Mouse (Mus musculus) midbrain, embryonic 11.5 days (tissue): Measurements from ENCODE around the gene Lcmt2. TPM values are rescaled to one million over a fixed set of nuclear protein-coding genes. Genes with fewer than 3 reads are reported as not detected.
"Not testable (repeated sequence)": the region's sequence is repeated elsewhere in the genome, so short reads cannot be mapped to it uniquely, and the experiment has no call there.

Experiments
- ATAC-seq: fragments of 200-750 bp; cut with Nextera tagmentation; 2 replicates; pipeline ENCODE4 v1.8.0; 2017; ENCODE audit warnings: moderate TSS enrichment, moderate library complexity; ENCODE audit not compliant: low FRiP score
- DNase-seq: peaks from one replicate; pipeline ENCODE4 v3.0.0; 2015; ENCODE audit warnings: low spot score; ENCODE audit errors: missing footprints
- H3K27ac ChIP-seq: fragments of 300-500 bp; sonication (generic); 2 replicates; pipeline ENCODE4 v1.5.1; 2014; ENCODE audit warnings: low read depth, low read length
- H3K27me3 ChIP-seq: fragments of 300-500 bp; sonication (generic); 2 replicates; pipeline ENCODE4 v1.6.1; 2014; ENCODE audit warnings: mild to moderate bottlenecking, low read length, moderate library complexity, mixed read lengths; ENCODE audit not compliant: control insufficient read depth, insufficient read depth
- H3K36me3 ChIP-seq: fragments of 300-500 bp; sonication (generic); 2 replicates; pipeline ENCODE4 v1.6.1; 2014; ENCODE audit warnings: mild to moderate bottlenecking, low read length, moderate library complexity, mixed read lengths; ENCODE audit not compliant: control insufficient read depth, insufficient read depth
- H3K4me1 ChIP-seq: fragments of 300-500 bp; sonication (generic); 2 replicates; pipeline ENCODE4 v1.6.1; 2014; ENCODE audit warnings: low read length; ENCODE audit not compliant: control insufficient read depth, insufficient read depth
- H3K4me2 ChIP-seq: fragments of 300-500 bp; sonication (generic); 2 replicates; pipeline ENCODE4 v1.6.1; 2014; ENCODE audit warnings: mild to moderate bottlenecking, moderate library complexity
- H3K4me3 ChIP-seq: fragments of 300-500 bp; sonication (generic); 2 replicates; pipeline ENCODE4 v1.5.1; 2014; ENCODE audit warnings: low read depth, low read length
- H3K9ac ChIP-seq: fragments of 300-500 bp; sonication (generic); 2 replicates; pipeline ENCODE4 v1.6.1; 2014; ENCODE audit warnings: low read length
- H3K9me3 ChIP-seq: fragments of 300-500 bp; sonication (generic); 2 replicates; pipeline ENCODE4 v1.6.1; 2016; ENCODE audit warnings: low read length; ENCODE audit not compliant: control insufficient read depth
- WGBS: fragments of 180-500 bp; shearing (Covaris S2); extraction: QIAGEN DNeasy Blood & Tissue Kit; methylation state at CpG from one replicate; pipeline ENCODE4 v1.1.7; 2014; 5-methylcytosine and 5-hydroxymethylcytosine counted together
- polyA plus RNA-seq: library from polyadenylated mRNA; unstranded; fragments of >200 nt; fragmentation: Nextera tagmentation; extraction: Ambion mirVana; gene quantifications from 2 replicates; pipeline ENCODE4 v1.2.1, GENCODE M21; 2014

Lcmt2 gene
- polyA plus RNA-seq, 1 experiment from 2014 or later, result 21.0 TPM

GRCm38 (mm10) chr2:121128865-121129620 is 11.4 kb downstream of the Lcmt2 start:
- H3K27me3 ChIP-seq, result no peaks in the 10 kb centered on the region
- no peaks in the 10 kb centered on the region for H3K4me1 ChIP-seq
- no peak overlapping the region for H3K4me3 ChIP-seq
- ATAC-seq (no peak), DNase-seq (no peak)
- 77% methylated on average over 9 of the region's 9 CpGs for WGBS
- H3K9me3 ChIP-seq, result no peaks in the 10 kb centered on the region
- H3K9ac ChIP-seq, result no peak overlapping the region
- H3K27ac ChIP-seq, result no peak overlapping the region
- H3K4me2 ChIP-seq, result no peak overlapping the region
- H3K36me3 ChIP-seq, result no peaks in the 10 kb centered on the region

GRCm38 (mm10) chr2:121127536-121127935 is 12.9 kb downstream of the Lcmt2 start:
- WGBS, result 93% methylated on average over 1 of the region's 1 CpGs

GRCm38 (mm10) chr2:121126302-121126701 is 14.2 kb downstream of the Lcmt2 start:
- H3K27me3 ChIP-seq, H3K4me3 ChIP-seq, H3K9ac ChIP-seq, DNase-seq, H3K4me1 ChIP-seq, H3K27ac ChIP-seq, H3K9me3 ChIP-seq, ATAC-seq, H3K36me3 ChIP-seq, H3K4me2 ChIP-seq: not testable (repeated sequence)
- 86% methylated on average over 5 of the region's 5 CpGs for WGBS

More at GRCm38 (mm10) chr2:121127536-121127935, 12.9 kb downstream of the Lcmt2 start:
- H3K4me2 ChIP-seq, result no peak overlapping the region
- ATAC-seq (no peak), DNase-seq (no peak)
- H3K4me3 ChIP-seq, result no peak overlapping the region
- H3K27me3 ChIP-seq, result no peaks in the 10 kb centered on the region
- H3K27ac ChIP-seq, result no peak overlapping the region
- no peak overlapping the region for H3K9ac ChIP-seq
- no peaks in the 10 kb centered on the region for H3K9me3 ChIP-seq
- no peaks in the 10 kb centered on the region for H3K4me1 ChIP-seq
- H3K36me3 ChIP-seq, result no peaks in the 10 kb centered on the region

- H3K27me3 ChIP-seq, result no peaks in the 10 kb centered on the region
- ATAC-seq, result no peak
- no peaks in the 10 kb centered on the region for H3K9me3 ChIP-seq
- no peaks in the 10 kb centered on the region for H3K36me3 ChIP-seq
- no peak overlapping the region for H3K4me3 ChIP-seq
- no peak overlapping the region for H3K27ac ChIP-seq
- H3K4me1 ChIP-seq, result no peaks in the 10 kb centered on the region
- DNase-seq, result no peak
- WGBS, result 86% methylated on average over 3 of the region's 3 CpGs
- no peak overlapping the region for H3K9ac ChIP-seq
- no peak overlapping the region for H3K4me2 ChIP-seq
Measured at GRCm38 (mm10) chr2:121119260-121119659, 21.2 kb downstream of the Lcmt2 start.

GRCm38 (mm10) chr2:121115418-121115817 is 25.0 kb downstream of the Lcmt2 start:
- Histone ChIP-seq H3K4me1 (no peaks in the 10 kb centered on the region), H3K27me3 (no peaks in the 10 kb centered on the region), H3K27ac (no peak overlapping the region), H3K9me3 (no peaks in the 10 kb centered on the region), H3K4me2 (no peak overlapping the region), H3K36me3 (no peaks in the 10 kb centered on the region), H3K9ac (no peak overlapping the region), H3K4me3 (no peak overlapping the region)
- 96% methylated on average over 2 of the region's 2 CpGs for WGBS
- DNase-seq (no peak), ATAC-seq (no peak)

- H3K27ac ChIP-seq, result no peak within 1 kb of the TSS
- H3K4me3 ChIP-seq, result no peak within 1 kb of the TSS
- DNase-seq (no peak), ATAC-seq (no peak)
- no peak within 1 kb of the TSS for H3K9ac ChIP-seq
- 93% methylated on average over 4 of the region's 4 CpGs for WGBS
- H3K4me2 ChIP-seq, result no peak within 1 kb of the TSS
- no peaks in the 10 kb centered on the region for H3K36me3 ChIP-seq
- no peaks in the 10 kb centered on the region for H3K27me3 ChIP-seq
- no peaks in the 10 kb centered on the region for H3K9me3 ChIP-seq
- H3K4me1 ChIP-seq, result no peaks in the 10 kb centered on the region
Measured at GRCm38 (mm10) chr2:121109695-121110094, 30.8 kb downstream of the Lcmt2 start, which contains the start of gene Tgm7. Gene Tgm7 (minus strand): TSS chr2:121109795.

- H3K9ac ChIP-seq, result no peak overlapping the region
- no peaks in the 10 kb centered on the region for H3K36me3 ChIP-seq
- no peaks in the 10 kb centered on the region for H3K9me3 ChIP-seq
- ATAC-seq (no peak), DNase-seq (no peak)
- H3K4me3 ChIP-seq, result no peak overlapping the region
- H3K27ac ChIP-seq, result no peak overlapping the region
- no peaks in the 10 kb centered on the region for H3K4me1 ChIP-seq
- H3K27me3 ChIP-seq, result no peaks in the 10 kb centered on the region
- H3K4me2 ChIP-seq, result no peak overlapping the region
Measured at GRCm38 (mm10) chr2:121105940-121106339, 34.5 kb downstream of the Lcmt2 start.

- H3K9ac ChIP-seq, result no peak overlapping the region
- DNase-seq (no peak), ATAC-seq (no peak)
- no peak overlapping the region for H3K4me3 ChIP-seq
- H3K9me3 ChIP-seq, result no peaks in the 10 kb centered on the region
- H3K4me1 ChIP-seq, result no peaks in the 10 kb centered on the region
- no peaks in the 10 kb centered on the region for H3K27me3 ChIP-seq
- 30% methylated on average over 9 of the region's 9 CpGs for WGBS
- no peak overlapping the region for H3K4me2 ChIP-seq
- no peak overlapping the region for H3K27ac ChIP-seq
- no peaks in the 10 kb centered on the region for H3K36me3 ChIP-seq
Measured at GRCm38 (mm10) chr2:121102051-121102450, 38.4 kb downstream of the Lcmt2 start.

GRCm38 (mm10) chr2:121089751-121090150 is 50.7 kb downstream of the Lcmt2 start:
- ATAC-seq (no peak), DNase-seq (no peak)
- WGBS, result 71% methylated on average over 4 of the region's 4 CpGs
- Histone ChIP-seq H3K36me3 (no peaks in the 10 kb centered on the region), H3K4me3 (no peak overlapping the region), H3K4me1 (no peaks in the 10 kb centered on the region), H3K9ac (no peak overlapping the region), H3K4me2 (no peak overlapping the region), H3K9me3 (no peaks in the 10 kb centered on the region), H3K27ac (no peak overlapping the region), H3K27me3 (no peaks in the 10 kb centered on the region)
